ENCODE assay signal across 20 mouse cellular contexts in the genomic region with DNA sequence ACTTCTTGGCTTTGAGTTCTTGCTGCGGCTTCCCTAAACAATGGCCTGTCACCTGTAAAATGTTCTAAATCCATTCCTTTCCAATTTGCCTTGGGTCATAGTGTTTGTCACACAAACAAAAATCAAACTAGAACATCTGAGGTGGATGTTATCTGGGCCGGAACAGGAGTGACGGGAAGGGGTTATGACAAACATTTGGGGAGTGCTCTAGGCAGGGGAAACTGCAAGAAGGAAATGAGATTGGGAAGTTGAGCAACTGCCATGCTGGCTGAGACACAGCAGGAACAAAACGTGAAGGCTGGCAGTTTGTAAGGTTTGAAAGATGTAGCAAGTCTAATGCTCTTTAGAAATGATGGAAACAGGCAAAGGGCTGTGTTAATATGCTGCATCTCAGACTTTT.
DNase-seq lines count a peak whose midpoint lies in the region; ATAC-seq and TF ChIP-seq lines count a peak whose summit lies in the region.
"Had no signal": no experiment of that assay in that cellular context is flagged by ENCODE, and none has a peak within 500 bp of the region (broad histone marks: within the 10 kb centered on the region; RNA-seq: fewer than 3 reads in every experiment).

No protein-coding gene starts in this region.

- no peaks in the 10 kb centered on the region for H3K36me3 ChIP-seq in heart, embryonic 13.5 days
- H3K36me3 ChIP-seq in heart, embryonic 11.5 days (ENCODE audit: control insufficient read depth, insufficient read depth, low read length): no peaks in the 10 kb centered on the region
- H3K36me3 ChIP-seq in stomach, embryonic 14.5 days (ENCODE audit: control insufficient read depth, insufficient read depth, low read length): no peaks in the 10 kb centered on the region
- H3K36me3 ChIP-seq in stomach, postnatal 0 days (ENCODE audit: control insufficient read depth, insufficient read depth, low read length): no peaks in the 10 kb centered on the region
- no peaks in the 10 kb centered on the region for H3K36me3 ChIP-seq in midbrain, embryonic 15.5 days (replicated peaks)
- H3K36me3 ChIP-seq: midbrain, embryonic 12.5 days; neural tube, embryonic 12.5 days had no signal

- no peak for ATAC-seq in heart, embryonic 13.5 days (ENCODE audit: extremely low read depth, insufficient number of reproducible peaks, low FRiP score, low TSS enrichment)
- ATAC-seq in heart, embryonic 11.5 days (replicated peaks; ENCODE audit: insufficient number of reproducible peaks, low FRiP score, low TSS enrichment): no peak
- ATAC-seq in stomach, embryonic 14.5 days (ENCODE audit: insufficient number of reproducible peaks, insufficient read depth, low FRiP score, low read depth): no peak
- no peak for ATAC-seq in stomach, postnatal 0 days (ENCODE audit: low FRiP score, low TSS enrichment)
- ATAC-seq in midbrain, embryonic 15.5 days (replicated peaks): no peak
- ATAC-seq: CD4-positive, CD25-positive, alpha-beta regulatory T cell, adult 4 months; forebrain, embryonic 13.5 days; hindbrain, postnatal 0 days; Patski had no signal

- H3K4me3 ChIP-seq in heart, embryonic 13.5 days: no peak overlapping the region
- no peak overlapping the region for H3K4me3 ChIP-seq in heart, embryonic 11.5 days (ENCODE audit: low read depth, low read length)
- H3K4me3 ChIP-seq in stomach, embryonic 14.5 days (ENCODE audit: low read depth, low read length): no peak overlapping the region
- H3K4me3 ChIP-seq in stomach, postnatal 0 days (ENCODE audit: low read depth, low read length): no peak overlapping the region
- no peak overlapping the region for H3K4me3 ChIP-seq in midbrain, embryonic 15.5 days
- H3K4me3 ChIP-seq: forebrain, embryonic 13.5 days; midbrain, embryonic 12.5 days; neural tube, embryonic 12.5 days had no signal

- no peaks in the 10 kb centered on the region for H3K27me3 ChIP-seq in heart, embryonic 13.5 days (replicated peaks)
- H3K27me3 ChIP-seq in heart, embryonic 11.5 days (ENCODE audit: control insufficient read depth, insufficient read depth, low read length): no peaks in the 10 kb centered on the region
- no peaks in the 10 kb centered on the region for H3K27me3 ChIP-seq in stomach, embryonic 14.5 days (ENCODE audit: control insufficient read depth, insufficient read depth, low read length)
- H3K27me3 ChIP-seq in stomach, postnatal 0 days (ENCODE audit: control insufficient read depth, insufficient read depth, low read length): no peaks in the 10 kb centered on the region
- no peaks in the 10 kb centered on the region for H3K27me3 ChIP-seq in midbrain, embryonic 15.5 days (replicated peaks)
- H3K27me3 ChIP-seq: forebrain, embryonic 13.5 days; midbrain, embryonic 12.5 days; neural tube, embryonic 12.5 days; Patski had no signal

- 0 out of 2 replicates have a peak overlapping the region, but pooled peaks have one; percentile 3 for H3K27ac ChIP-seq in heart, embryonic 13.5 days (replicated peaks)
- no peak overlapping the region for H3K27ac ChIP-seq in heart, embryonic 11.5 days (ENCODE audit: low read depth, low read length)
- peak overlapping the region; percentile 11; the same call in 1 of the 2 replicates for H3K27ac ChIP-seq in stomach, embryonic 14.5 days (ENCODE audit: low read length)
- no peak overlapping the region for H3K27ac ChIP-seq in stomach, postnatal 0 days (replicated peaks)
- no peak overlapping the region for H3K27ac ChIP-seq in midbrain, embryonic 15.5 days
- H3K27ac ChIP-seq: forebrain, embryonic 13.5 days; hindbrain, postnatal 0 days; midbrain, embryonic 12.5 days; neural tube, embryonic 12.5 days had no signal

- H3K9me3 ChIP-seq in heart, embryonic 13.5 days: no peaks in the 10 kb centered on the region
- H3K9me3 ChIP-seq in heart, embryonic 11.5 days (replicated peaks; ENCODE audit: control insufficient read depth, low read length): no peaks in the 10 kb centered on the region
- H3K9me3 ChIP-seq in stomach, embryonic 14.5 days (ENCODE audit: control insufficient read depth, low read depth, low read length): no peaks in the 10 kb centered on the region
- no peaks in the 10 kb centered on the region for H3K9me3 ChIP-seq in stomach, postnatal 0 days (ENCODE audit: control insufficient read depth, low read length)
- H3K9me3 ChIP-seq in midbrain, embryonic 15.5 days: no peaks in the 10 kb centered on the region
- H3K9me3 ChIP-seq: forebrain, embryonic 13.5 days; midbrain, embryonic 12.5 days; neural tube, embryonic 12.5 days had no signal

- TF ChIP-seq EP300 in stomach, postnatal 0 days (optimal IDR thresholded peaks at IDR 0.05): no peak

- no peak for TF ChIP-seq CTCF in stomach, postnatal 0 days (IDR thresholded peaks at IDR 0.05; ENCODE audit: low read depth)

- H3K9ac ChIP-seq in heart, embryonic 13.5 days: no peak overlapping the region
- no peak overlapping the region for H3K9ac ChIP-seq in heart, embryonic 11.5 days (ENCODE audit: low read depth, low read length)
- no peak overlapping the region for H3K9ac ChIP-seq in stomach, embryonic 14.5 days (replicated peaks; ENCODE audit: low read depth, low read length)
- no peak overlapping the region for H3K9ac ChIP-seq in stomach, postnatal 0 days (ENCODE audit: low read length)
- H3K9ac ChIP-seq in midbrain, embryonic 15.5 days: no peak overlapping the region
- H3K9ac ChIP-seq: forebrain, embryonic 13.5 days; midbrain, embryonic 12.5 days; neural tube, embryonic 12.5 days had no signal

- H3K4me2 ChIP-seq in heart, embryonic 13.5 days: no peak overlapping the region
- H3K4me2 ChIP-seq in heart, embryonic 11.5 days: no peak overlapping the region
- H3K4me2 ChIP-seq in stomach, embryonic 14.5 days (replicated peaks; ENCODE audit: low read depth, low read length): no peak overlapping the region
- H3K4me2 ChIP-seq in stomach, postnatal 0 days (replicated peaks; ENCODE audit: low read depth): no peak overlapping the region
- H3K4me2 ChIP-seq in midbrain, embryonic 15.5 days: no peak overlapping the region
- H3K4me2 ChIP-seq: forebrain, embryonic 13.5 days; midbrain, embryonic 12.5 days; neural tube, embryonic 12.5 days had no signal

- DNase-seq in stomach, postnatal 0 days (ENCODE audit: low spot score): no peak
- DNase-seq in lung, postnatal 10 days: peak; percentile 33
- no peak for DNase-seq in cerebellum, adult 8-10 months
- DNase-seq in gastrocnemius, postnatal 25 days: no peak
- DNase-seq: adrenal gland, postnatal 14 days; cerebellum, adult 18-20 months; gastrocnemius, postnatal 10 days; left cerebral cortex, postnatal 4 days; right cerebral cortex, postnatal 14 days; thymus, postnatal 14 days had no signal

- peaks cover 35% of the 10 kb centered on the region for H3K4me1 ChIP-seq in heart, embryonic 13.5 days
- H3K4me1 ChIP-seq in heart, embryonic 11.5 days (ENCODE audit: control insufficient read depth, insufficient read depth, low read length): peaks cover 6% of the 10 kb centered on the region; the same call in 1 of the 2 replicates
- no peaks in the 10 kb centered on the region for H3K4me1 ChIP-seq in stomach, embryonic 14.5 days (ENCODE audit: control insufficient read depth, insufficient read depth, low read length)
- H3K4me1 ChIP-seq in stomach, postnatal 0 days (replicated peaks; ENCODE audit: control insufficient read depth, insufficient read depth): 0 out of 2 replicates have a peak, but pooled peaks cover 2% of the 10 kb centered on the region
- H3K4me1 ChIP-seq in midbrain, embryonic 15.5 days: peaks cover 22% of the 10 kb centered on the region
- H3K4me1 ChIP-seq: neural tube, embryonic 12.5 days had no signal

- WGBS in heart, embryonic 13.5 days: 55% methylated on average over 4 of the region's 4 CpGs
- 60% methylated on average over 4 of the region's 4 CpGs for WGBS in heart, embryonic 11.5 days (ENCODE audit: insufficient replicate concordance)
- whole genome bisulfite sequencing in stomach, embryonic 14.5 days: 59% methylated on average over 4 of the region's 4 CpGs
- WGBS in stomach, postnatal 0 days: 50% methylated on average over 4 of the region's 4 CpGs
- 80% methylated on average over 4 of the region's 4 CpGs for WGBS in midbrain, embryonic 15.5 days

Comparison
In these comparisons a context has a peak if more than half of its experiments do, and no peak if none do; other contexts are left out.
1. H3K27ac ChIP-seq: peak in heart, embryonic 13.5 days (single experiment) and stomach, embryonic 14.5 days (single experiment); none in heart, embryonic 11.5 days (single experiment), stomach, postnatal 0 days (single experiment) and midbrain, embryonic 15.5 days (single experiment).